Mouse (Mus musculus) retina, postnatal 1 day (tissue): ENCODE results near the gene Lect2.

ENCODE experiments used
- DNase-seq: peaks from one replicate; pipeline ENCODE4 v3.0.0-alpha.2; 2012

The Lect2 gene

GRCm38 (mm10) chr13:56548401-56548800, at the start of gene Lect2:
Gene Lect2, minus strand, starts transcription at chr13:56548502.
- no peak for DNase-seq

DNA sequence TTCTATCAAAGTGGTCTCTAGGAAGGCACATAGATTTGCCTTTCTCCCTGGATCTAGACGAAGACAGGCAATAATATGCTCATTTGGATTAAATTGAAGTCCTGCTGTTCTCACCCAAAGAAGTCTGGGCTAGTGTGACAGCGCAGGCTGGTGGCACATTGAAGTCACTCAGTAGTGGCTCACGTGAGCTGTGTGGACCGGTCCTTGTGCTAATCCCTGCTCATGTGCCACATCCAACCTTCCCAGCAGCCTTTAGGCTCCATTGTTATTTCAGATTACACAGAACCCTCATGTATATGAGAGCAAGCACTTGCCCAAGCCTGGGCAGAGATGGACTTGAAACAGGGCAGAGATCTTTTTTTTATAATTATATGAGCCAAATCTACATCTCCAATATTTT, 49.0 kb upstream of the Lect2 start:
- no peak for DNase-seq

DNA sequence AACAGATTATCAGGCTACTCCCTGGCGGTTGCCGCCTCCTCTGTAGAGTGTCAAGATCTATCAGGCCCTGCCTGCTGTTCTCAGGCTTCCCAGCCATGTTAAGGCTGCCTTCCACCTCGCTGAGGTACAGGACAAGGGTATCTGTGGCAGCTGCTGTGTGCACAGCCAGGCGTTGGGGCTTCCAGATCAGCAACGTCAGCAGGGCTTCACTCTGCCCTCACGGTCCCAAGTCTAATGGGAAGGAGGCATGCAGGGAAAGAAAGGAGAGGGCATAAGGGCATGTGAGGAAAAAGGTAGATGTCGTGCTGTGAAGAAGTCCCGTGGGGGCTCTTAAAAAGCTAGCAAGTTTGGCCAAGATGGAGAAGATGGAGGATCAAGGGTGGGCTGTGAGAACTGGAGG, 46.9 kb upstream of the Lect2 start:
- DNase-seq = no peak

DNA sequence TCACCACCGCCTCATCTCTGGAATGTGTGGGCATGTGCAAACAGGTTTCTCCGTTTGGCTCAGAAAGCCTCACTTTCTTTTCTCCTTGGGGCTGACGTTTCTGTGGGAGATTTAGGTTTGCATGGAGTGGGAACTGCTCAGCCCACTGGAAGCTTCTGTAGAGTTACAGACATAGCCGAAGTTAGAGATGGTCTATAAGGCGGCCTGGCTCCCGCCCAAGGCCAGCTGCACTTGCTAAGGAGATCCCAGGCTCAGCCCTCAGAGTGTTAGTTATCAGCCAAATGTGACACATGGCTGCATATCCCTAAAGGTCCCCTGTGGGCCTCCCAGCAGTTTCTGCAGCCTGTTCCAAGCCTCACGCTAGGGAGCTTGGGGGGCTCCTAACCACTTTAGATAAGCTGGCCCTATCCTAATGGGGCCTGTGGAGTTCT, 45.7 kb upstream of the Lect2 start:
- no peak for DNase-seq

- no peak for DNase-seq
These were observed 44.9 kb upstream of the Lect2 start for GRCm38 (mm10) chr13:56593196-56593595.

DNA sequence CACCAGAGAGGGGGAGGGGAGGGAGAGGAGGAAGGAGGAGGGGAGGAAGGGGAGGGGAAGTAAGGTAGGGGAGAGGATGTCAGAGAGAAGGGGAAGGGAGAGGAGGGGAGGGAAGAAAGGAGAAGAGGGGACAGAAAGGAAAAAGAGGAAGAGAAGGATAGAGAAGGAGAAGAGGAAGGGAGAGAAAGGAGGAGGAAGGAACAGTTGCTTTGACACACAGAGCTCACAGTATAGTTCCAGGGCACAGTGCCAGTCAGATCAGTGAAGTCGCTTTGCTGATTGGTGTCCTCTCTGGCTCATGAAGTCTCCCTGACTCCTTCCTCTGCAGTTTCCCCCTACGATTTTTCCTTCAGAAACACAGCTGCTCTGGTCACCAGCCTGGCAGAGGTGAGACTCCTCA, 43.6 kb upstream of the Lect2 start:
- no peak for DNase-seq

- no peak for DNase-seq
These were observed 42.9 kb upstream of the Lect2 start for GRCm38 (mm10) chr13:56591191-56591590.

DNA sequence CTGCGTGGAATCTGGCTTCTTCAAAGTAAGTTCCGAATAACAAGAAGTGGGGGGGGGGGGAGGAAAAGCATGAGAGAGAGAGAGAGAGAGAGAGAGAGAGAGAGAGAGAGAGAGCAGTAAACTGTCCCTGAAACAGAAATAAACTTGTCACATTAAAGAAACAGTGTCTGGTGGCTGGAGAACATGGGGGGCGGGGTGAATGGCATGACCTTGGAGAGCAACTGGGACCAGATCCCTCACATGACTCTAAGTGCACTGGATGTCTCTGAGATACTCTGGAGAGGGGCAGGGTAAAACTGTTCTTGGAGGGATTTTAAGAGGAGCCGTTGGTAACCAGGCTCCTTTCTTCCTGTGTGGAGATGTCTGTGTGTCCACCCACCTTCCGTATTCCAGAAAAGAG, 41.9 kb upstream of the Lect2 start:
- no peak for DNase-seq

- no peak for DNase-seq
These were observed 40.3 kb upstream of the Lect2 start for GRCm38 (mm10) chr13:56588454-56589117.

DNA sequence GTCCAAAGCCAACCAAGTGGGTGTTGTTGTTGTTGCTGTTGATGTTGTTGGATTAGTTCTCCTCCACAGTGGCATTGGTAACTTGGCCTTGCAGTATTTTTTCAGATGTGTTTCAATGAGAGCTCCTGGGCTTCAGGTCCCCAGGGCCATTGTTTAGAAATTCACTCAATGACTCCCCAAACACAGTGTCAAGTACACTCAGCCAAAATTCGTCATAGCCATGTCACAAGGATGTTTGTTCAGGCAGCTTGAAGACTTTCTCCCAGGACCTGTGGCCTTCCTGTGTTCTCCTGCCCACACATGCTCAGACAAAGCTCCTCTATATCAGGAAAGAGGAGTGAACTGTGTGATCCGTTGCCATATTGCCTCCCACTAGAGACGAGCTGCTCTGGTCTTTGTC, 37.7 kb upstream of the Lect2 start:
- DNase-seq = no peak

- DNase-seq = peak; percentile 71
These were observed 34.4 kb upstream of the Lect2 start for GRCm38 (mm10) chr13:56582720-56583119.

- peak; percentile 92 for DNase-seq
These were observed 33.7 kb upstream of the Lect2 start for GRCm38 (mm10) chr13:56581961-56582434.

- DNase-seq = peak; percentile 83
These were observed 33.2 kb upstream of the Lect2 start for GRCm38 (mm10) chr13:56581512-56581911.

DNA sequence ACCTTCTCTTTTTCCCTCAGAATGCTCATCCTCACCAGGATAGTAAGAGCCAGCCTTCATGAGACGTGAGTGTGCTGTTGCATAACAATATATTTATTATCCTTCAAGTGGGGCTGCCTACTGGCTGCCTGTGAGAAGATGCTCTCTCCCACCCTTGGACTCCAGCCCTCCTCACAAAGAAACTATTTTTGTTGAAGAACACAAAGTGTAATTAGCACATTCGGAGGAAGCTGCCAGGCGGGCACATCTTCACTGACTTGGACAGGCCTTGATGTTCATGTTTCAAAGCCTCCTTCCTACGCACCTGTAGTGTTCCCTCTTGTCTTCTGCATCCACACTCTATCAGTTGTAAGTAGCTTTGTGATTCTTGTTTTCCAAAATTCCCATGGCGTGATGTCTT, 32.1 kb upstream of the Lect2 start:
- DNase-seq = no peak

- DNase-seq = peak; percentile 26
These were observed 29.8 kb upstream of the Lect2 start for GRCm38 (mm10) chr13:56578097-56578496.

DNA sequence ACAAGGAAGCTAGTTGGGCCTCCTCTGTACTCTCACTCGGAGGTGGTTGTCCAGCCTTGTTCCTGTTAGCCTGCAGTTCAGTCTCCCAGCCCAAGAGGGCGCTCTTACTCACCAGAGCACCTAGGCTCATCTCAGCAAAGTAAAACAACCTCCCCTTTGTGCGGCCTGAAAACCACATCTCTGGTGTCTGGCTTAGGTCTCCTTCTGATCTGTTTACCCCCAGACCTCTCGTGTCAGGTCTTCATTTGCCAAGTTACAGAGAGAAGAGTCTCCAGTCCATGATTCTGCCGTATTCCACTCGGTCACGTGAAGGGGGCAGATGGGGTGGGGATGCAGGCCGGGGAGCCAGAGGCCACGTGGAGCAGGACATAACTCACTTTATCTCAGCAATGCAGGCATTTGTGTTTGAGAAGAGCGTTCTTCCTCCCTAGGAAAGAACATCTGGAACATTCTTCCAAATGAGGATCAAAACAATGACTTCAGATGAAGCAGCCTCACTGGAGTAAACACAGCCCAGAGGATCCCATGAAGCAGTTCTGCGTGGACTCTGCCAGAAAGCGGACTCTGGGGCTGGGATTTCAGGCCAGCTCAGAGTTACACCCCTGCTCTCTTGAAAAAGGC, 27.5 kb upstream of the Lect2 start:
- peak; percentile 72 for DNase-seq

GRCm38 (mm10) chr13:56575074-56575473, 26.8 kb upstream of the Lect2 start:
- DNase-seq = no peak

DNA sequence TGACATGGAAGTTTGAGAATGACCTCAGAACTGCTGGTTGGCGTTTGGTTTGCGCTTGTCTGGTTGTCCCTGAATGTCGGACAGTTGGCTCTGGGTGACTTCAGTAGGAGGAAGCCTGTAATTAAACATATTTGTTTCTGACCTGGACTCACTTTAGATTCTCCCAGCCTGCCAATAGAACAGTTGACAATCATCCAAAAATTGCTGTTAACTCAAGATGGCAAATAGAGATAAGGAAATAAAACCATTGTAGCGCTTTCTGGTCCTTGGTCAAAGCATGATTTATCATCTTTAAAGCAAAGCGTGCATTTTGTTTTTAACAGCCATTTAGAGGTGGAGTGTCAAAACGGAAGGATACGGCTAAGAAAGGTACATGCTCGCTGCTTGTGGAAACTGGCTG, 23.3 kb upstream of the Lect2 start:
- DNase-seq = no peak

GRCm38 (mm10) chr13:56566336-56566735, 18.0 kb upstream of the Lect2 start:
- DNase-seq = no peak

DNA sequence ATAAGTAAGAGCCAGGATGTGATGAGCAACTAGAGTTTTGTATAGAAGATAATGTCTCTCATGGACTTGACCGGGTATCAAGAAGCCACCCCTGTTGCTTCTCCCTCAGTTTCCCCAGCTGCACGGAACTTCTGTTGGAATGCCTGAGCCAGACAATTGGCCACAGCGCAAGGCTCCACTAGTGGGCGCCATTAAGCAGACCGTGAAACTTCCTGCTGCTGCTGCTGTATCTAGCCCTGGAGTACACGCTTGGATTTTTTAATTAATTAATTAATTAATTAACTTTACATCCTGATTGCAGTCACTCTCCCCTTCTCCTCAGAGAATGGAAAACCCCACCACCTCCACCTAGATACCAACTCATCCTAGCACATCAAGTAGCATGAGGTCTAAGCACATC, 14.8 kb upstream of the Lect2 start:
- peak; percentile 63 for DNase-seq

DNA sequence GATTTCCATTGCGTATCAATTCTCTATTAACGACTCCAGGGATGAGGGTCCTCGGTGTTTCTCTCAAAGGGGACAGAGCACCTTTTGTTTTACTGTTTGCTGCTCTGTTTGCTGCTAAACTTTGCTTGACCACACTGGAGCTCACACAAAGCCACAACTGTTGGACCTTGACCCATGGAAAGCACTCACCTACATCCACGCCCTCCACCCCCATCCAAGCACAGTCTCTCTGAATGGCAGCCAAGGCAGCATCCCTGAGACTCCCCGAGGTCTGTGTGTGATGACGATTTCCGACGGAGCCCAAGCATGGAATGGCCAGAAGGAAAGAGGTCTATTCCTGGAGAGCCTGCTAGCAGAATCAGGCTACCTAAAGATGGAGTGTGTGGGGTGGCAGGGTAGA, 12.8 kb upstream of the Lect2 start:
- DNase-seq = no peak

DNA sequence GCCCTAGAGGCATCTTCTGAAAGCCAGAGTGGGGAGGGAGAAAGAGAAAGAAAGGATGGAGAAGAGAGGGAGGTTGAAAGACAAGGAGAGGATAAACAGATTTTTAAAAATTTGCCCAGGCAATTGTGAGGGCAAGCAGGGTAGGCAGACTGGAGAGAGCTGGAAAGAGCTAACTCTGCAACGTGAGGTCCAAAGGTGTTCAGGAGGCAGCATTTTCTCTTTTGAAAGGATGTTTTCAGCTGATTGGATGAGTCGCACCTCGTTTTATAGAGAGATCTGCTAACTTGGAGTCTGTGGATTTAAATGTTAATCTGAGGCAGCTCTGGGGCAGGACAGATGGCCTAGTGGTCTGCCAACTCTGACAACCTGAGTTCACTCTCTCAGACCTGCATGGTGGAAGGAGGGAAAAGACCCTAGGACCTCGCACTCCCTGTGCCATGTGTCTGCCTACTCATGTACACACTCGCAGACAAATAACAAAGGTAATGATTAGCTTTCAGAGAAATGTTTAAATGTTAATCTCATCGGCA, 11.6 kb upstream of the Lect2 start:
- DNase-seq = no peak

DNA sequence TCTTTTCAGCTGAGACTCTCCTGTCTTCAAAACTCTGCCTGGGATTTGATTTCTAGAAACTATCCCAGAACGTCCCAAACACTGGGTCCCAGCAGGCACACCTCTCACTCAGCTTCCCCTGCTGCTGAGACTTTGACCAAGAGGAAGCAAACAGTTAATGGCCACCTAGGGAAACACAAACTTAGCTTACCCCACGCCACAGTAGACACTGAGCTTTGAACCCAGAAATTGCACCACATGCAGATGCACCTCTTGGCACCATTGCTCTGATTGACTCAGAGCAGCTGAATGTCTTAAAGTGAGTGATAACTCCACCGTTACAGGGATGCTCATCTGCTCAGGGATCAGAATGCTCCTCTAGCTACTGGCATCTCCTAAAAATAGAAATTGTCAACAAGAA, 10.5 kb upstream of the Lect2 start:
- no peak for DNase-seq

DNA sequence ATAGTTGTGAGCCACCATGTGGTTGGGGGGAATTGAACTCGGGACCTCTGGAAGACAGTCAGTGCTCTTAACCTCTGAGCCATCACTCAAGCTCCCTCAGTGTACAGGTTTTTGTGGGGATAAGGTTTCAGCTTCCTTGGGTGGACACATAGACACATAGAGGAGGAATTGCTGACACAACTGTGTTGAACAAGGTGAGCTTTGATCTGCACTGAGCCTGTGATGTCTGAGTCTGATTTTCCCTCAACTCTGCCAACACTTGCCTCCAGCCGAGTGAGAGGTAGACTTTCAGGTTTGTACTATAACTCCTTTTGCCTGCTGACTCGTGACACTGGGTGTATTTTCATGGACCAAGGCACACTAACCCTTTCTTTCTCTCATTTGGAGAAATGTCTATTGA, 8.4 kb upstream of the Lect2 start:
- DNase-seq = no peak

GRCm38 (mm10) chr13:56555957-56556356, 7.7 kb upstream of the Lect2 start:
- peak; percentile 56 for DNase-seq
